Mouse (Mus musculus): Measurements from ENCODE around the gene Pa2g4.
A peak's percentile ranks its signal among the peaks of the same experiment; 100 is the strongest.

Pa2g4 gene

DNA sequence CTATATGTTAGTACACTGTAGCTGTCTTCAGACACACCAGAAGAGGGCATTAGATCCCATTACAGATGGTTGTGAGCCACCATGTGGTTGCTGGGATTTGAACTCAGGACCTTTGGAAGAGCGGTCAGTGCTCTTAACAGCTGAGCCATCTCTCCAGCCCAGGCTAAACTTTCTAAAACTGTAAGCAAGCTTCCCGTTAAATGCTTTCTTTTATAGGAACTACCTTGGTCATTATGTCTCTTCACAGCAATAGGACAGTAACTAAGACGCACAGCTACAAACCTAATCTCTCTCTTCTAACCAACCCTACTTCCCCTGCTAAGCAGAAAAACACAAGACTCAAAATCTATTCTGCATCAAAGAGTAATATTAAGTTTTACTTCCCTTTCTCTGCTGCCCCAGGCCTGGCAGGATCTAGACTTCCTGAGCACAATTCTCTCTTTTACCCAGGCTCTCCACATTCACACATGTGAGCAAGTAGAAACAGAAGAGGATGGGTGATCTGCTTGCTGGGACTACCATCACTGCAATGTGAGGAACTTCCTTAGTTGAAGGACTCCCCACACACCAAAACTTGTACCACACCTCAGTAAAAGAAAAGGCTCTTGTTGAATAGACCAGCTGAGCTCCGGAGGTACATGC, 30.0 kb downstream of the Pa2g4 start:
- DNase-seq (ENCODE audit: low read depth): no peak

DNA sequence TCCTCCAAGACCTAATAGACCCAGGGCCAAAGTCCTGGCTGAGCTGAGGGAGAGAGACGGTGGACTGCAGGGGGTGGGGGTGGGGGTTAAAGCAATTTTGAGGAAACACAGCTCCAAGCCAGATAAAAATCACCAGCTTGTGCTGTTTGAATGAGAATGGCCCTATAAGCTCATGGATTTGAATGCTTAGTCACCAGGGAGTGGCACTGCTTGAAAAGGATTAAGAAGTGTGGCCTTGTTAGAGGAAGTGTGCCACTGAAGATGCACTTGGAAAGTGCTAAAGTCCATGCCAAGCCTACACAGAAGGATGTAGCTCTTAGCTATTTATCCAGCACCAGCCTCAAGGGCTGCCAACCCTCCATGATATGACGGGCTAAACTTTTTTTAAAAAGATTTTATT, 30.6 kb downstream of the Pa2g4 start:
- DNase-seq (ENCODE audit: low read depth): no peak

- DNase-seq (ENCODE audit: low read depth): peak; percentile 40
Measured at GRCm38 (mm10) chr10:128526366-128527356, 39.1 kb downstream of the Pa2g4 start.

DNA sequence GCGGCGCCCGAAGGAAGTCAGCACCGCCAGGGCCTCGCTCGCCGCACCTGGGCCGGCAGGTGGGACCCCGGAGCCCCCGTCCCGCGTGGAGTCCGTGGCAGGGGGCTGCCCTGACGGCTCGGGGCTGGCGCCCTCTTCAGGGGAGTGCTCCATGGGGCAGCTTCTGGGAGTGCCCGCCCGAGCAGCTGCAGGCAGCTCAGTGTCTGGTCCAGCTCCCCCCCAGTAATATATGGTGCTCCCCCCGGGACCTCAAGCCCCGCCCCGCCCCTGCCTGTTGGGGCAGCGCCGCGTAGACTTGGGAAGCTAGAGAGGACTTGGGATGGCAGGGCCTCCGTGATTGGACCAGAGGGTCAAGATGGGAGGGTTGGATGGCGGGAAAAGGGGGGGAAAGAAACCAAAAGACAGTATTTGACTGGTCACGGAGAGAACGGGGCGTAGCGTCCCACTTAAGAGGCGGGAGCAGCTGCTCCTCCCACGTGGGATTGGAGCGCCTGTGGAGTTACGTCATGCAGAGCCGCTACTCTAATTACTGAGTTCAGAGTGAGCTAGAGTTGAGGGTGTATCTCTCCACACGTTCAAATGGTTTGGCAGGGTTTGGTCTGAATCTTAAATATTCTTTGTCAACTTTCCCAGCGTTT, 40.0 kb downstream of the Pa2g4 start, which contains the start of gene Esyt1:
TSS of gene Esyt1 (minus strand) at position 201 of the 638 bp plus-strand sequence.
- peak; percentile 99 for DNase-seq (ENCODE audit: low read depth)

DNA sequence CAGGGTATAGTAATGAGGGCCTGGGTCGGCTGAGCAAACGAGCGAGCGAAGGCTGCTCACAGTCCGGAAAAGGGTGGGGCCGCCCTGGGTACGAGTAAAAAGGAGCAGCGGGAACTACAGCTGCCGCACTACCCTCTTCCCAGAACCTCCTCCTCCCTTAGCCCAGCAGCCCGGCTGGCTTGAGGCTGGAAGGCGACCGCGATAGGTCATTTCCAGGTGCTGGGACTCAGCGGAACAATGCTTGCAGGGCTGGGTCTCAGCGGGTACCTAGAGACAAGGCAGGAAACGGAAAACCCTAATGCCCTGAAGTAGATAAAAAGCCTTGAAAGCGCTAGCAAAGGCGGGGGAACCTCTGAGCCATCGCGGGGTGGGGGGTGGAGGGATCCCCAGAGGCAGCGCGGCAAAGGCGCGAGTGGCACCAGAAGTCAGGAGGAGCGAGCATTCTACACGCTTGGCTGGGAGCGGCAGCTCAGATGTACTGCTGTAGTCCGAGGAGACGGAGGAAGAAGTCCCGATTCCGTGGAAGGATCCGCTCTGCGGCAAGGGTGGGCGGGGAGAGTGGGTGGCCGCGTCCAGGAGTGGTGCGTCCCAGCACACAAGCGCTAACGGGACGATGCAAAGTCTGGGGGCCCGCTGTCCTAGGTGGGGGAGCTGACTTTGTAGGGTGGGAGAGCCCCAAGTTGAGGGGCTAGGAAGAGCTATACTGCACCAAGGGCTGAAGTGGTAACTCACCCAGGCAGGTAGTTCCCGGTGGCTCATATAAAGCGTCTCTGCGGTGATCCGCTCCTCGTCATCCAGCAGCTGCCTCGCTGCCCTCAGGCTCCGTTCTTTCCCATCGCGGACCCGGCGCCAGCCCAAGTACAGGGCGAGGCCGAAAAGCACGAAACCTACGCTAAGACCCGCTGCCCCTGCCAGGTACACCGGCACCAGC, 40.8 kb downstream of the Pa2g4 start:
- peak; percentile 76 for DNase-seq (ENCODE audit: low read depth)

GRCm38 (mm10) chr10:128524111-128524731, 41.6 kb downstream of the Pa2g4 start:
- peak; percentile 24 for DNase-seq (ENCODE audit: low read depth)

GRCm38 (mm10) chr10:128522351-128522750, 43.4 kb downstream of the Pa2g4 start:
- DNase-seq (ENCODE audit: low read depth): no peak

DNA sequence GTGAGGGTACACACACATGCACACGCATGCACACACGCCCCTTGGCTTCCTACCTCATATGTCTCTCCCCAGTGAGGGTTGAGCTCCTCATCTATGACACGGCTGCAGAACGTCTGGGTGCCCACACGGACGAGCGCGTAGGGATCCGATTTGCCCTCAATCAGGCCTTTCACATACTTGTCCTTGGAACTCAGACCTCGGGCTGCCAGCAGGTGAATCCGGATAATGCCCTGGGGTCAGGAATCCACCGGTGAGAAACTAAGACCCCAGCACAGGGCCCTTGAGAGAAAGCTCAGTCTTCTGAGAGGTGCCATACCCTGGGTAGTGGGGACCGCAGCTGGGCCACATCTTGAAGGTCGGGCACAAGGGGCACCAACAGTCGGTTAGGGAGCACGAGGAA, 45.2 kb downstream of the Pa2g4 start:
- no peak for DNase-seq (ENCODE audit: low read depth)

DNA sequence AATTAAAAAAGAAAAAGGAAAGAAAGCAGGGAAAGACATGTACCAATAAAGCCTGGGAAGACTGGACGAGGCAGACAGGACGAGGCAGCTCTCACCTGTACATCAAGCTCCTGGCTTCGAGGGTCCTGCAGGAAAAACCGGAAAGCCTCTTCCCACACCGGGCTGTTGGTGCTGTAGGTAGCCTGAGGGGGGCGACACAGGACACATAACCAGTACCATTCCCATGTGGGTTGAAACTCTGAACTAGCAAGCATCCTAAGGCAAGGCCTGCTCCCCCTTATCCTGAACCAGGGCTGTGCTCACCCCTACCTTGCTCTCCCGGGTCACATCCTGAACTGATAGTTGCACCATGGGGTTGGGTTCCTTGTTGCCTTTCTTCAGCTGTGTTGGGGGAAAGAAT, 47.0 kb downstream of the Pa2g4 start:
- DNase-seq (ENCODE audit: low read depth): peak; percentile 74

DNA sequence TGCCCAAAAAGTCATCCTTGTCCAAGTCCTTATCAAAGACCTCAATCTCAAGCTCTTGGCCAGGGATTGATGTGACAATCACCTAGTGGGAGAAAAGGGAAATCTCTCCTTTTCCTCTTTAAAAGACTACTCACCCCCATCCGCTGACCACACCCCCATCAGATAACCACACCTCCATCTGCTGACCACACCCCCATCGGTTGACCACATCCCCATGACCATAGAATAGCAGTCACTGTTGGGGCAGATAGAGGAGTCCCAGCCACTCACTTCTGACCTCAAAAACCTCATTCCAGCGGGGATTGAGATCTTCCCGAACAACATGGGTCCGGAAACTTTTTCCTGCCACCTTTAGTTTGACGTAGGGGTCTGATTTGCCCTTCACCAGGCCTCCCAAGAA, 49.1 kb downstream of the Pa2g4 start:
- DNase-seq (ENCODE audit: low read depth): no peak

DNA sequence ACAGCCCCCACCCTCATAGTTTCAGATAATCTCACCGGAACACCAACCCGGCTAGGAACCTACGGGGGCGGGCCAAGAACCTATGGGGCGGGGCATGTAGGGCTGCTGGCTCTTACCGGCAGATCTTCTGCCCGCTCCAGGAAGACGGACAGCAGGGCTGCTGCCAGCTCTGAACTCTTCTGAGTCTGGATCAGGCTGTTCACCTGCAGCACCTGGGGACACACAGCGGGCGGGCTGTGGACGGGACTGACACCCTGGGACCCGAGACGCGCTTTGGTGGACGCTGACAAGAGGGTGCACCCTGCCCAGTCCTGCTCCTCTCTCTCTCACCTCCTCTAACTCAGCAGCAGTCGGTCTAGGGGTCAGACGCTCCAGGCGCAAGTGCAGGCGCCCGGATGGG, 49.8 kb downstream of the Pa2g4 start:
- DNase-seq (ENCODE audit: low read depth): no peak

- no peak for DNase-seq (ENCODE audit: low read depth)
Measured at GRCm38 (mm10) chr10:128515044-128515443, 50.7 kb downstream of the Pa2g4 start.

DNA sequence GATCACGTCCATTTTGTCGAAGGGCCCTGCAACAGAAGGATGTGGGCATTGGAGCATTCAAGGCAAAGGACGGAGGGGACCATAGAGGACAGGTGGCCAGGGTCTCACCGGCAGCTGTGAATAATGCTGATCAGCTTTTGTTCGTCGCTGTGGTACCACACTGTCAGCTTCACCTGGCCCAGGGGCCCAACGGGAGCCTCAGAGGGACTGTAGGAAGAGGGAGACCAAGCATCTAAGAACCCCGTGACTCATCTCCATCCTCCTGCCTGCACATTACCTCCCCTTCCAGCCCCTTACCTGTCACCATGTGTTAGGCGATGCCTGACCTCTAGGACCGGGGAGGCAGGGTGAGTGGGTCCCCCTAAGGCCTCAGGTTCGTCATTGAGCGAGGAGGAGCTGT, 54.0 kb downstream of the Pa2g4 start:
- no peak for DNase-seq (ENCODE audit: low read depth)

DNA sequence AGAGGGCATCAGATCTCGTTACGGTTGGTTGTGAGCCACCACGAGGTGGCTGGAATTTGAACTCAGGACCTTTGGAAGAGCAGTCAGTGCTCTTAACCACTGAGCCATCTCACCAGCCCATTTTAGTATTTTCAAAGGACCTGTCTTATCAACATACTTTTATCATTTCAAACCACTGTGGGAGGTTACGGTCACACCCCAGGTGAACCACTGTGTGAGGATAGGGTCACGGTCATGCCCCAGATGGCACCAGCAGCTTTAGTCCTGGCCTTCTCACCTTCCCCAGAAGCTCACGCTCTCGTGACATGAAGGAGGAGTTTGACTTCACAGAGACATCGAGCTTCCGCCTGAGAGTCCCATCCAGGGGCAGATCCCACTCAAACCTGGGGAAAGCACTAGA, 54.6 kb downstream of the Pa2g4 start:
- no peak for DNase-seq (ENCODE audit: low read depth)

DNA sequence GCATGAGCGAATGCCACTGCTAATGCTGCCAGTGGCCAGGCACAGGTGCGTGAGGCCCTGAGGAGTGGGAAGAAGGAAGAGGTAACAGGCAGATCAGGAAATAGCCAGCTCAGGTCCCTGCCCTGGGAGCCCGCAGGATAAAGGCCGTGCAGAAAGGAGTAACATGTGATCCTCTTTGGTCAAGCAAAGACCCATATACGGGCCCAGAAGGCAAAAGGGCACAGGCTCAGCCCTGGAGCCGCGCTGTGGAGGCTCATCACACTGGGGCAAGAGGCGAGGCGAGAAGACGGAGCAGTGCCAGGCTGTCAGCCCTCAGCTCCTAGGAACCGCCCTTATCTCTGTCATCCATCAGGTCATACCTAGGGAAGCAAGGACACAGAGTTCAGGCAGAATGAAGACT, 55.5 kb downstream of the Pa2g4 start:
- no peak for DNase-seq (ENCODE audit: low read depth)

DNA sequence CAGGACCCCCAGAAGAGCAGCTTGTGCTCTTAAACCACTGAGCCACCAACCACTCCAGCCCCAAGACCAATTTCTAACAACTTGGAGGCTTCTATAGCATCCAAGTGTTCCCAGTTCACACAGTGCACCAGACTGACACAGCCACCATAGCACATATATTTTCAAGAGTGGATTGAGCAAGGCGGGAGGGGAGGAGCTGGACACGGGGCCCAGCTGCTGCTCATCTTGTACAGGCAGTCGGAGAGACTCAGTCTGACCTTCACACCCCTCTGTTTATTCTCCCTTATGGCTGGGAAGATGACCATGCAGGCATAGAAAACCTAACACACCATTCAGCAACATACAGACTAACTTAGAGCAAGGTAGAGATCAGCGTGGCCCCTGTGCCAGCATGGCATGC, 56.0 kb downstream of the Pa2g4 start:
- no peak for DNase-seq (ENCODE audit: low read depth)

DNA sequence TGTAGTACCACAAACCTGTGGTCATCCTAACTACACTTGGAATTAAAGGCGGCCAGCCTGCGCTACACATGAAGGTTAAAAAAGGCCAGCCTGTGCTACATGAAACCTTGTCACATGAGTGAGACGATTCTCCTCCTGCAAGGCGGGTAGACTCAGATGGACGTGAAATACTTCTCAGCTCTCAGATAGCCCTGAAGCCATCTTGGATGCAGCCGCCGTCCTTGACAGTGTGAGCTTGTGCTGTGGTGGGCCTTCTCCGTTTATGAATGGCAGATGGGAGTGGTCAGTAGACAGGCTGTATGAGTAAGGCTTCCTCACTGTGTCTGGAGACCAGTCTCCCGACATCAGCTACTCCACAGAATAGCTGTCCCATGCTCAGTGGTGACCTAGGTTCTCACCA, 56.6 kb downstream of the Pa2g4 start:
- DNase-seq (ENCODE audit: low read depth): no peak

GRCm38 (mm10) chr10:128508260-128508659, 57.5 kb downstream of the Pa2g4 start:
- DNase-seq (ENCODE audit: low read depth): peak; percentile 59
